Mouse (Mus musculus) stomach, embryonic 15.5 days (tissue): Measurements from ENCODE around the gene Irx4. TPM values are rescaled to one million over a fixed set of nuclear protein-coding genes. Genes with fewer than 3 reads are reported as not detected.

Experiments
- ATAC-seq: fragments of 200-750 bp; cut with Nextera tagmentation; 2 replicates; pipeline ENCODE4 v1.8.0; 2017; ENCODE audit warnings: low read depth, moderate number of reproducible peaks, moderate TSS enrichment; ENCODE audit not compliant: insufficient read depth, low FRiP score
- H3K27ac ChIP-seq: fragments of 300-500 bp; sonication (generic); 2 replicates; pipeline ENCODE4 v1.5.1; 2015; ENCODE audit warnings: mild to moderate bottlenecking, inconsistent platforms
- H3K27me3 ChIP-seq: fragments of 300-500 bp; sonication (generic); replicated peaks from 2 replicates; pipeline ENCODE4 v1.6.1; 2015; ENCODE audit warnings: inconsistent platforms
- H3K36me3 ChIP-seq: fragments of 300-500 bp; sonication (generic); 2 replicates; pipeline ENCODE4 v1.6.1; 2015; ENCODE audit warnings: inconsistent platforms
- H3K4me1 ChIP-seq: fragments of 300-500 bp; sonication (generic); 2 replicates; pipeline ENCODE4 v1.6.1; 2015; ENCODE audit warnings: inconsistent platforms
- H3K4me2 ChIP-seq: fragments of 300-500 bp; sonication (generic); 2 replicates; pipeline ENCODE4 v1.6.1; 2015; ENCODE audit warnings: mild to moderate bottlenecking, inconsistent platforms
- H3K4me3 ChIP-seq: fragments of 300-500 bp; sonication (generic); replicated peaks from 2 replicates; pipeline ENCODE4 v1.5.1; 2015; ENCODE audit warnings: inconsistent platforms
- H3K9ac ChIP-seq: fragments of 300-500 bp; sonication (generic); 2 replicates; pipeline ENCODE4 v1.6.1; 2015; ENCODE audit warnings: inconsistent platforms
- H3K9me3 ChIP-seq: fragments of 300-500 bp; sonication (generic); 2 replicates; pipeline ENCODE4 v1.6.1; 2016; ENCODE audit warnings: inconsistent platforms
- WGBS: fragments of 180-500 bp; shearing (Covaris S2); methylation state at CpG from one replicate; pipeline ENCODE4 v1.1.7; 2015; 5-methylcytosine and 5-hydroxymethylcytosine counted together
- polyA plus RNA-seq: library from polyadenylated mRNA; unstranded; fragments of >200 nt; fragmentation: Nextera tagmentation; extraction: Ambion mirVana; gene quantifications from 2 replicates; pipeline ENCODE4 v1.2.1, GENCODE M21; 2015

The Irx4 gene
- polyA plus RNA-seq, 1 experiment from 2014 or later, result 0.12 TPM

DNA sequence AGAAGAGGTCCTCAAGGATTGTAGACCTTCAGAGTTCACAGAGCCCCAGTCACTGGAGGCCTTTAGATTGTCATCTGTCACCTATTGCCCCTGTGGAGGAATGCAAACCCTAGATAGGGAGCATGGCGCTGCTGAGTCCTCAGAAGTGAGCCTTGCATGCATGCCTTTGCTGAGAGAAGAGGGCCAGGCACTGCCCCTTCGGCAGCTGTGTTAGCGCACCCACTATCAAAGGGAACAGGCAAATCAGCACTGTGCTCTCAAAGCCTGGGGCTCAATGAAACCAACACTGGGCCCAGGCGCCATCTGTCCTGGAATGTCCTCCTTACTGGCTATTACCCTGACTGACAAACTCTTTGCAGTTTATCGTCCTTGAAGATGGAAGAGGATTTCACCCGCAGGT is 44.5 kb downstream of the Irx4 start:
- 44% methylated on average over 6 of the region's 6 CpGs for WGBS
- Histone ChIP-seq H3K4me2 (no peak overlapping the region), H3K27ac (no peak overlapping the region), H3K4me1 (no peaks in the 10 kb centered on the region), H3K9ac (no peak overlapping the region), H3K9me3 (no peaks in the 10 kb centered on the region), H3K27me3 (no peaks in the 10 kb centered on the region), H3K4me3 (no peak overlapping the region), H3K36me3 (no peaks in the 10 kb centered on the region)
- no peak for ATAC-seq

DNA sequence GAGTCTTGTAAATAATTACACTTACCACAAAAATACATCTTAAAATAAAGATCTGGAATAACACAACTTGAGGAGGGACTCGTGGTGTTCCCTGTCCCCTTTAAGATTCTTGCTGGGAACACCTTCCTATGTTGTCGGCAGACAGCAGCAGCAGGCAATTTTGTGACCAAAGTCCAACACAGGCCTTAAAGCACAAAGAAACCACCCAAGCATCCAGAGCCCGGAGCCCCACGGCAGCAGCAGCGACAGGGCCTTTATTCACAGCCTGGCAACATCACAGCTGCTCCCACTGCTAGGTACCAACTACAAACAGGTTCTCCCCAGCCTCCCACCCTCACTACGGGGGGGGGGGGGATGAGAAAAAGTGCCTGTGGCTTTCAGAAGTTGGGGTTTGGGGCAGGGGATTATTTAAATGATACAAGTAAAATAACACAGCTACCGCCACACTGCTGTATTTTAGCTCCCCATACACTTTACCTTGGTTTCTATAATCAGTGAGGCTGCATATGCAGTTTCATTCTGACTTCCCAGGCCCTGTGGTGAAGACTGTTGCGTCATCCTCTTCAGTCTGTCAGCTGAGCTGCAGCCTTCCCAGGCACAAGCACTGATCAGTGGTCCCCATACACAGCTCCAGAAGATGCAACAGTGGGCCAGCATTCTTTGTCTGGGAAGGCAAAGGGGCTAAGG is 45.3 kb downstream of the Irx4 start:
- H3K4me2 ChIP-seq, result no peak overlapping the region
- no peak for ATAC-seq
- H3K4me1 ChIP-seq, result no peaks in the 10 kb centered on the region
- no peaks in the 10 kb centered on the region for H3K27me3 ChIP-seq
- no peak overlapping the region for H3K27ac ChIP-seq
- H3K36me3 ChIP-seq, result no peaks in the 10 kb centered on the region
- H3K9ac ChIP-seq, result no peak overlapping the region
- WGBS, result 58% methylated on average over 8 of the region's 8 CpGs
- no peak overlapping the region for H3K4me3 ChIP-seq
- no peaks in the 10 kb centered on the region for H3K9me3 ChIP-seq

DNA sequence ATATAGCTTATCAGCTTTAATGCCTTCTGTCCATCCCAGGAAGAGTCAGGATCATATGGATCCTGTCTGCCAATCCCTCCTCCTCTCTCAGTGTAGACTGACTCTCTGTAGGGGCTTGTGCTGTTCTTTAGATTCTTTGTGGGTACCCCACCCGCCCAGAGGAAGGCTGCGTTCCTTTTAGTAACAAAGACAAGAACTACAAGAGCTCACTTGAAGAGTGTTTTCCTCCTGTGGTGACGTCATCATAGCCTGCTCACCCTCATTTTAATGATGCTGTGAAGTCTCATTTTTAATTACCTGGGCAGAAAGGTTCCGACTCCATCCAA is 45.8 kb downstream of the Irx4 start:
- Histone ChIP-seq H3K9ac (no peak overlapping the region), H3K27me3 (no peaks in the 10 kb centered on the region), H3K27ac (no peak overlapping the region), H3K4me3 (no peak overlapping the region), H3K36me3 (no peaks in the 10 kb centered on the region), H3K4me1 (no peaks in the 10 kb centered on the region), H3K4me2 (no peak overlapping the region), H3K9me3 (no peaks in the 10 kb centered on the region)
- ATAC-seq, result no peak
- WGBS, result 56% methylated on average over 4 of the region's 4 CpGs

DNA sequence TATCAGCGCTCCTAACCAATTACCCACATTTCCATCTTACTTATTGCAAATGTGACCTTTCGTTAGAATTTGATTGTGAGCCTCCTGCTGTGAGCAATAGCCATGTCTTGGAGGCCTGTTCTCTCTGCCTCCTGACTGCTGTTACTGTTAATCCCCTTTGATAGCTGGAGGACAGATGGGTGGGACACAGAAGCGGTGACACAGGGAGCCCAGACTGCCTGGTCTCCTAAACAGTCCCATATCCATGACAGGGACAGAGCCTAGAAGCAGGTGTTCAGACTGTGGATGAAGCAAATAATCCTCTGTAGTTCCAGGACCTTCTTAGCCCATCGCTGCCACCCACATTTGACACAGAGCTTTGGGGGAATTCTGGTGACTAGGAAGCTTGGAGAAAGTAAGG is 46.2 kb downstream of the Irx4 start:
- Histone ChIP-seq H3K9me3 (no peaks in the 10 kb centered on the region), H3K27me3 (no peaks in the 10 kb centered on the region), H3K27ac (no peak overlapping the region), H3K9ac (no peak overlapping the region), H3K4me2 (no peak overlapping the region), H3K36me3 (no peaks in the 10 kb centered on the region), H3K4me3 (no peak overlapping the region), H3K4me1 (no peaks in the 10 kb centered on the region)
- no peak for ATAC-seq
- WGBS, result 78% methylated on average over 4 of the region's 4 CpGs

- Histone ChIP-seq H3K27ac (no peak overlapping the region), H3K4me3 (no peak overlapping the region), H3K9me3 (no peaks in the 10 kb centered on the region), H3K4me1 (no peaks in the 10 kb centered on the region), H3K27me3 (no peaks in the 10 kb centered on the region), H3K4me2 (no peak overlapping the region), H3K9ac (no peak overlapping the region), H3K36me3 (no peaks in the 10 kb centered on the region)
- ATAC-seq, result peak; percentile 49; the same call in 1 of the 2 replicates
- 10% methylated on average over 8 of the region's 8 CpGs for WGBS
Observed at GRCm38 (mm10) chr13:73310183-73310929, 50.1 kb downstream of the Irx4 start.

Other genes starting within 250 kb of the Irx4 start
- gene Mrpl36, start 68.0 kb downstream of the Irx4 start, polyA plus RNA-seq, result 137 TPM in 2 replicates
- gene Ndufs6, start 68.1 kb downstream of the Irx4 start, polyA plus RNA-seq, result 402 and 412 TPM in 2 replicates
- gene Lpcat1, start 206.7 kb downstream of the Irx4 start, polyA plus RNA-seq, result 26.8 and 33.6 TPM in 2 replicates